Mouse (Mus musculus): ENCODE data around the gene Olfr187. TPM values are rescaled to one million over a fixed set of nuclear protein-coding genes. Genes with fewer than 3 reads are reported as not detected.

The Olfr187 gene
- polyA plus RNA-seq, 1 experiment from 2014 or later = not detected

GRCm38 (mm10) chr16:58995057-58995456 lies 44.5 kb downstream of the Olfr187 start, which contains the start of gene Olfr183:
Gene Olfr183, plus strand, starts transcription at chr16:58995357.
- 70% methylated on average over 2 of the region's 2 CpGs for WGBS
- no peaks in the 10 kb centered on the region for H3K9me3 ChIP-seq
- H3K36me3 ChIP-seq (replicated peaks) = no peaks in the 10 kb centered on the region
- H3K27ac ChIP-seq (replicated peaks) = no peak within 1 kb of the TSS
- no peaks in the 10 kb centered on the region for H3K4me1 ChIP-seq
- no peak for DNase-seq (ENCODE audit: low spot score)
- H3K4me3 ChIP-seq = no peak within 1 kb of the TSS
- H3K27me3 ChIP-seq (replicated peaks; ENCODE audit: low read depth, poor library complexity, severe bottlenecking) = no peaks in the 10 kb centered on the region

Other genes with a start within 250 kb of the Olfr187 start
- gene Olfr173, start 239.5 kb downstream of the Olfr187 start, polyA plus RNA-seq (2016; fragmentation: Nextera tagmentation; extraction: Ambion mirVana) = not detected in 2 replicates
- not detected in 2 replicates for gene Olfr175-ps1, start 213.0 kb downstream of the Olfr187 start, polyA plus RNA-seq (2016; fragmentation: Nextera tagmentation; extraction: Ambion mirVana)
- gene Olfr177, start 165.0 kb downstream of the Olfr187 start, polyA plus RNA-seq (2016; fragmentation: Nextera tagmentation; extraction: Ambion mirVana) = not detected in 2 replicates
- gene Olfr178, start 147.7 kb downstream of the Olfr187 start, polyA plus RNA-seq (2016; fragmentation: Nextera tagmentation; extraction: Ambion mirVana) = not detected in 2 replicates
- not detected in 2 replicates for gene Olfr181, start 111.0 kb downstream of the Olfr187 start, polyA plus RNA-seq (2016; fragmentation: Nextera tagmentation; extraction: Ambion mirVana)
- gene Olfr180, start 110.4 kb downstream of the Olfr187 start, polyA plus RNA-seq (2016; fragmentation: Nextera tagmentation; extraction: Ambion mirVana) = not detected in 2 replicates
- not detected in 2 replicates for gene Olfr183, start 44.4 kb downstream of the Olfr187 start, polyA plus RNA-seq (2016; fragmentation: Nextera tagmentation; extraction: Ambion mirVana)
- not detected in 2 replicates for gene Olfr186, start 9.5 kb downstream of the Olfr187 start, polyA plus RNA-seq (2016; fragmentation: Nextera tagmentation; extraction: Ambion mirVana)
- not detected in 2 replicates for gene Olfr190, start 38.2 kb upstream of the Olfr187 start, polyA plus RNA-seq (2016; fragmentation: Nextera tagmentation; extraction: Ambion mirVana)
- gene Olfr191, start 50.1 kb upstream of the Olfr187 start, polyA plus RNA-seq (2016; fragmentation: Nextera tagmentation; extraction: Ambion mirVana) = not detected in 2 replicates
- gene Olfr193, start 72.1 kb upstream of the Olfr187 start, polyA plus RNA-seq (2016; fragmentation: Nextera tagmentation; extraction: Ambion mirVana) = not detected in 2 replicates
- not detected in 2 replicates for gene Olfr194, start 81.3 kb upstream of the Olfr187 start, polyA plus RNA-seq (2016; fragmentation: Nextera tagmentation; extraction: Ambion mirVana)
- not detected in 2 replicates for gene Olfr195, start 107.3 kb upstream of the Olfr187 start, polyA plus RNA-seq (2016; fragmentation: Nextera tagmentation; extraction: Ambion mirVana)
- not detected in 2 replicates for gene Olfr196, start 130.7 kb upstream of the Olfr187 start, polyA plus RNA-seq (2016; fragmentation: Nextera tagmentation; extraction: Ambion mirVana)
- not detected in 2 replicates for gene Olfr198, start 163.8 kb upstream of the Olfr187 start, polyA plus RNA-seq (2016; fragmentation: Nextera tagmentation; extraction: Ambion mirVana)
- gene Olfr199, start 180.0 kb upstream of the Olfr187 start, polyA plus RNA-seq (2016; fragmentation: Nextera tagmentation; extraction: Ambion mirVana) = not detected in 2 replicates
- gene Olfr201, start 232.9 kb upstream of the Olfr187 start, polyA plus RNA-seq (2016; fragmentation: Nextera tagmentation; extraction: Ambion mirVana) = not detected in 2 replicates
- gene Olfr202, start 247.0 kb upstream of the Olfr187 start, polyA plus RNA-seq (2016; fragmentation: Nextera tagmentation; extraction: Ambion mirVana) = not detected in 2 replicates

All from embryonic facial prominence, embryonic 10.5 days (tissue).